Mouse (Mus musculus) heart, embryonic 10.5 days (tissue): ENCODE results near the gene Uba7. TPM values are rescaled to one million over a fixed set of nuclear protein-coding genes. Genes with fewer than 3 reads are reported as not detected.

Experiments
- DNase-seq: peaks from one replicate; pipeline ENCODE4 v3.0.0-alpha.2; 2017; ENCODE audit warnings: low spot score
- H3K27ac ChIP-seq: fragments of 300-500 bp; sonication (generic); 2 replicates; pipeline ENCODE4 v1.5.1; 2016; ENCODE audit warnings: mild to moderate bottlenecking
- H3K27me3 ChIP-seq: fragments of 300-500 bp; sonication (generic); 2 replicates; pipeline ENCODE4 v1.6.1; 2016; ENCODE audit warnings: mild to moderate bottlenecking; ENCODE audit not compliant: poor library complexity, insufficient read depth, severe bottlenecking
- H3K36me3 ChIP-seq: fragments of 300-500 bp; sonication (generic); 2 replicates; pipeline ENCODE4 v1.6.1; 2016; ENCODE audit warnings: mild to moderate bottlenecking, moderate library complexity
- H3K4me1 ChIP-seq: fragments of 300-500 bp; sonication (generic); 2 replicates; pipeline ENCODE4 v1.6.1; 2016; ENCODE audit warnings: mild to moderate bottlenecking
- H3K4me3 ChIP-seq: fragments of 300-500 bp; sonication (generic); 2 replicates; pipeline ENCODE4 v1.5.1; 2016; ENCODE audit warnings: mild to moderate bottlenecking, moderate library complexity
- H3K9me3 ChIP-seq: fragments of 300-500 bp; sonication (generic); 2 replicates; pipeline ENCODE4 v1.6.1; 2016; ENCODE audit warnings: mild to moderate bottlenecking, moderate library complexity
- WGBS: fragments of 180-500 bp; shearing (Covaris S2); methylation state at CpG from one replicate; pipeline ENCODE4 v1.1.7; 2016; 5-methylcytosine and 5-hydroxymethylcytosine counted together
- polyA plus RNA-seq: library from polyadenylated mRNA; unstranded; fragments of >200 nt; fragmentation: Nextera tagmentation; extraction: Ambion mirVana; gene quantifications from 2 replicates; pipeline ENCODE4 v1.2.1, GENCODE M21; 2016

The Uba7 gene
- polyA plus RNA-seq, 1 experiment from 2014 or later, result 29.4 TPM

DNA sequence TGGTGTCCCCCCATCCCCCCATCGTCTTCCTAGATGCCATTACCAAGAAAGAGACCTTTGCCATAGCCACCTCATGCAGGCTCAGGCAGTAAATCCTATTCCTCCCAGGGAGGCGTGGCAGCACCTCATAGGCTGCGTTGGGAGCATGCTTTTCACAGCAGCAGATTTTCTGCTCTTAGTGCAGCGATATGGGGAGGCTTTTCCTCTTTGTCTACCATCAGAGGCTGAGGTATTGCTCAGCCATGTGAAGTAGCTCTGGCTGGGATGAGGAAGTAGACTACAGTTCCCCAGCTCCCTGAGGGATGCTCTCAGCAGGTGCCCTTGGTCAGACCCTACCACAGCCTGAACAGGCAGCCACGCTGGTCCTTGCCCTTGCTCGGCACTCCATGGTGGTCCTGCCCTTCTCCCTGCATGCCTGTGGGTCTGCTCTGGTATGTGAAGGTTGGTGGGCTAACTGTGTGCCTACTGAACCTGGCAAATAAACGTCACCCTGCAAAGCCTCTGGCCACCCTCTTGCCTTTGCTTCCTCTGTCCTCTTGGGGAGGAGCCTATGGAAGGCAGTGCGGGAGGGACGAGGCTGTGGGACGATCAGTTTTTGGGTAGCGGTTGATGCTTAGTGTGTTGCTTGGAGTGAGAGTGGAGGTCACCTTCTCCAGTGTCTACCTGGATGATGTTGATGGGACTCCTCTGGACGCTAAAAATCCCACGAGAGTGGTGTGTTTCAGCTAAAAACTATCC is 26.0 kb upstream of the Uba7 start:
- H3K36me3 ChIP-seq, result no peaks in the 10 kb centered on the region
- H3K27ac ChIP-seq, result no peak overlapping the region
- DNase-seq, result no peak
- peaks cover 20% of the 10 kb centered on the region for H3K4me1 ChIP-seq
- 0 out of 2 replicates have a peak overlapping the region, but pooled peaks have one; percentile 72 for H3K4me3 ChIP-seq
- H3K27me3 ChIP-seq, result peaks cover 13% of the 10 kb centered on the region; the same call in 1 of the 2 replicates
- WGBS, result 78% methylated on average over 13 of the region's 13 CpGs
- no peaks in the 10 kb centered on the region for H3K9me3 ChIP-seq

DNA sequence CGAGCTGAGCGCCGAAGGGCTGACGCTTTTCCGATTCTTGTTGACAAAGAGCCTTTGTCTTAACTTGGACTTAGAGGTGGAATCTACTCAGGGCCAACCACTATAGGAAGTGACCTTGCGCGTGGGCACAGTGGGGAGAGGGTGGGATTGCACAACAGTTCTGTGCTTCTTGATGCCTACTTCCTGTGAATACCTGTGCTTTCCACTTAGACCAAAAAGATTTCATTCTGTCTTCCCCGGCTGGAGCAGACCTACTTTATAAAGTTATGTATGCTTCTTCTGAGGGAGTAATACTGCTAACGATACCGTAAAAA is 25.4 kb upstream of the Uba7 start, which contains the start of gene Traip:
Gene Traip (plus strand): TSS at position 215 of the 314 bp plus-strand sequence.
- no peak for DNase-seq
- Histone ChIP-seq H3K4me3 (peak within 1 kb of the TSS; percentile 72), H3K4me1 (peaks cover 20% of the 10 kb centered on the region), H3K36me3 (no peaks in the 10 kb centered on the region), H3K27me3 (peaks cover 13% of the 10 kb centered on the region; the same call in 1 of the 2 replicates), H3K27ac (peak within 1 kb of the TSS; percentile 87), H3K9me3 (no peaks in the 10 kb centered on the region)
- 89% methylated on average over 10 of the region's 10 CpGs for WGBS

DNA sequence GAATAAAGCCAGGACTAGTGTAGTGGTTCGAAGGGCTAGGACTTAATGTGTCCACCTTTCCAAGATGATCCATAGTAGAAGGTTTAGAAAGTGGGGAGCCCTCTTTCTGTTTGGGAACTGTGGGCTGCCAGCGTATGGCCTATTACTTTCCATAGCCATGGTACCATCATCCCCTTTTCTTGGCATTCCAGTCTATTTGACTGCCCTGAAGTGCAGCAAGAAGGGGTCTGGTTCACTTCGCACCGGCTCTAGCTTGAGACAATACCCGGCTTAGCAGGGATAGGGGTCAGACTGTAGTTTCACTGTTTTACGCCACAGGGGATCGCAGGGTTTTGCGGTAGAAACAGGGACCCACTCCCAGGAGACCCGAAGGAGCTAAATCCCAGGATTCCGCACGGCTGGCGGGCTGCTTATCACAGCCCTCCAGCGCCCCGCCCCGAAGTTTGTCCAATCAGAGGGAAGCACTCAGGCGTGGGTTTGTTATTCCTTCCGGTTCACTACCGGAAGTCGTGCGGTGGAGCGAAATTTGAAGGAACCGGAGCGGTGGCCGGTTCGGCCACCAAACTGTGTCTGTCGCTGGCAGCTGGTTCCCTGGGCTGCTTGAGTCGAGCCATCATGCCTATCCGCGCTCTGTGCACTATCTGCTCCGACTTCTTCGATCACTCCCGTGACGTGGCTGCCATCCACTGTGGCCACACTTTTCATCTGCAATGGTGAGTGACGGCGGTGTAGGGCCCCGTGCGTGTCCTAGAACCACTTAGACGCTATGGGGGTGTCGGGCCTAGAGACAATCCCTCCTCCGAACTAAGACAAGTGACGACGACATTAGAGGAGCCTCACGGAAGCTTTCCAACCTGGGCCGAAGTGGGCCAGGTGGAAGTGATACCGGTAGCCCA is 24.6 kb upstream of the Uba7 start:
- peak overlapping the region; percentile 72 for H3K4me3 ChIP-seq
- H3K36me3 ChIP-seq, result no peaks in the 10 kb centered on the region
- 18% methylated on average over 45 of the region's 45 CpGs for WGBS
- peak; percentile 98 for DNase-seq
- peaks cover 13% of the 10 kb centered on the region; the same call in 1 of the 2 replicates for H3K27me3 ChIP-seq
- peaks cover 26% of the 10 kb centered on the region for H3K4me1 ChIP-seq
- H3K27ac ChIP-seq, result peak overlapping the region; percentile 87
- no peaks in the 10 kb centered on the region for H3K9me3 ChIP-seq

DNA sequence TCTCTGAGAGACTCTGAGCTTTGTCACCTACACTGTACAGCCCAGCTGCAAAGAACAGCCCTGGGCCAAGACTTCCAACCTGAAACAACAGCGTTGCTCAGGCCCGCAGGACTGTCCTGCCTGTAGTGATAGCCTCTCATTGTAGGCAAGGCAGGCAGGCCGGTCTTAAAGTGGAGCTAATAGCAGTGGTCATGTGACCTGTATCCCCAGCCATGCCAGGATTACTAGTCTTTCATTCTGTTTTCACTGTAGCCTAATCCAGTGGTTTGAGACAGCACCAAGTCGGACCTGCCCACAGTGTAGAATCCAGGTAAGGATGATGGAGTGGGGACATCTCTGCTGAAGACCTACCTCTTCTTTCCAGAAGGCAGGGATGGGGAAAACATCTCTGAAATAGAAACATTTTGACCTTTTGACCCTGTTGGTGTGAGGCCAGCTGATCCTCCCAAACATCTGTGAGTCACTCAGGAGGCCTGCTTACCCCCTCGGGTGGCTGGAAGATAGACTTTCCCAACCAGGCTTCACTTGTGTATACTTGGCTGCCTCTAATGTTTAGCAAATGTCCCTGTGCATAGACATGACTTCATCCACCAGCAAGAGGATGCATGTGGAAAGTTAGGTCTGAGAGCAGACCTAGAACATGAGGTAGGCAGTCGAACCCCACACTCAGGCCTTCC is 19.6 kb upstream of the Uba7 start:
- DNase-seq, result no peak
- Histone ChIP-seq H3K4me3 (no peak overlapping the region), H3K27ac (no peak overlapping the region), H3K27me3 (no peaks in the 10 kb centered on the region), H3K4me1 (peaks cover 16% of the 10 kb centered on the region), H3K36me3 (peaks cover 43% of the 10 kb centered on the region), H3K9me3 (no peaks in the 10 kb centered on the region)
- WGBS, result 72% methylated on average over 6 of the region's 6 CpGs

DNA sequence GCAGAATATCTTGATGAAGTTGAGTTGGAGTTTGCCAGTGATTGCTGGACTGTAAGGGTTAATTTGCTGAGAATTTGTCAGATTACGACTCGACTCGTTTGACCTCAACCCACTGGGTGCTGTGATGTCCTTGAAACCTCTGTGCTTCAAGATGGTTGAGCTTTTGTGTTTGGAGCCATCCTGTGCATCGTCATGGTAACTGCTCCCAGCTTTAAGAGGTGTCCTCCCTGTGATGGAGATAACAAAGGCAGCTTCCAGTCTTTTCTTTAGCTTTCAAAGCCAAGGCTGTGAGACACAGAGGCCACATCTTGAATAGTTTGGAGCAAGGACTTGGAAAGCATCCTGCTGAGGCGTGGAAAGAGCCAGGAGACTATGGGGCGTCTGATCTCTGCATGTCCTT is 18.2 kb upstream of the Uba7 start:
- Histone ChIP-seq H3K9me3 (no peaks in the 10 kb centered on the region), H3K4me1 (peaks cover 10% of the 10 kb centered on the region), H3K27me3 (no peaks in the 10 kb centered on the region), H3K27ac (no peak overlapping the region), H3K36me3 (peaks cover 55% of the 10 kb centered on the region), H3K4me3 (no peak overlapping the region)
- no peak for DNase-seq
- WGBS, result 69% methylated on average over 6 of the region's 6 CpGs

DNA sequence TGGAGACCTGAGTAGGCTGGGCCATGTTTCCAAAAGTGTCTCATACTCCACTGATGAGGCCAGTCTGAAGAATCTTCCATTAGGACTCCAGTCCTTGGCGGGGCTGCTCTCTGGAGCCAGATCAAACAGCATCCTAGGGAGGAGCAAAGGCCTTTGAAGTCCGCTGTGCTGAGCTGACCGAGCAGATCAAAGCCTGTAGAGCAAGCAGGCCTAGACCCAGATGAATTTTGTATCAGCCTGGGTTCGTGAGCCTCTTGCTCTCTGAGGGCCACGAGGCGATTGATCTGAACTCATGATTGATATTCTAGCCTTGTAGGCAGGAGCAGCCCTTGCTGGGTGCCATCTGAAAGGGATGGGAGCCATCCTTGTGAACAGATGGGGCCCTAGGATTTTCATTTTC is 15.4 kb upstream of the Uba7 start:
- 73% methylated on average over 6 of the region's 6 CpGs for WGBS
- Histone ChIP-seq H3K27me3 (no peaks in the 10 kb centered on the region), H3K4me1 (peaks cover 20% of the 10 kb centered on the region), H3K4me3 (no peak overlapping the region), H3K36me3 (peaks cover 79% of the 10 kb centered on the region), H3K9me3 (no peaks in the 10 kb centered on the region), H3K27ac (no peak overlapping the region)
- DNase-seq, result no peak

DNA sequence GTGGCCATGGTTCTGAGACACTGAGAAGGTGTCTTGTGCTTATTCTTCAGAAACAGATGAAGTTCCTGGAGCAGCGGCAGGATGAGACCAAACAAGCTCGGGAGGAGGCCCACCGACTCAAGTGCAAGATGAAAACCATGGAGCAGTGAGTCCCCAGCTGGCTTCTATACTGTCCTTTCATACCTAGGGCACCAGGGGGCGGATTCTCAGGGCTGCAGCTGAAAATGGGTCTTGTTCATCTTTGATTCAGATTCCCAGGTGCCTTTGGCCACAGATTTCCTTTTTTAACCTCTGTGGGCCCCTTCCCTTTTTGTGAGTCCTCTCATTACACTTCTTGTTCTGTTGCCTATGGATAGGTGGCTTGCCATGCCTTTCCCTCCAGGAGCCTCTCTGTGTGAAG is 14.4 kb upstream of the Uba7 start:
- Histone ChIP-seq H3K27ac (no peak overlapping the region), H3K27me3 (no peaks in the 10 kb centered on the region), H3K36me3 (peaks cover 81% of the 10 kb centered on the region), H3K4me3 (no peak overlapping the region), H3K9me3 (no peaks in the 10 kb centered on the region), H3K4me1 (peaks cover 13% of the 10 kb centered on the region)
- WGBS, result 76% methylated on average over 4 of the region's 4 CpGs
- DNase-seq, result no peak

DNA sequence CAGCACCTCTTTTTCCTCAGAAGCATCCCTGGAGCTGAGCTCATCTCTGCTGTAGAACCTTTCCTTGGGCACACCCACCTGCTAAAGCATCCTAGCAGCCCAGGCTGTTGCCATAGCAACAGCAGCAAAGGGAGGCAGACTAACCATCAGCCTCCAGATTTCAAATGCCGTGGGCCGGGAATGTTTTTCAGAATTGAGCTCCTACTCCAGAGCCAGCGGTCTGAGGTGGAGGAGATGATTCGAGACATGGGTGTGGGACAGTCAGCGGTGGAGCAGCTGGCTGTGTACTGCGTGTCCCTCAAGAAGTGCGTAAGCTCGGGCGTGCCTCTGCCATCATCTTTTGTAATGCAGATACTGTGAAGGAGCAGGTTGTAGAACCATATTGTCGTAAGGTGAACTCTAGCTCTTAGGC is 13.9 kb upstream of the Uba7 start:
- H3K27ac ChIP-seq, result 0 out of 2 replicates have a peak overlapping the region, but pooled peaks have one; percentile 0
- H3K4me1 ChIP-seq, result peaks cover 13% of the 10 kb centered on the region
- 91% methylated on average over 10 of the region's 10 CpGs for WGBS
- no peak overlapping the region for H3K4me3 ChIP-seq
- DNase-seq, result no peak
- no peaks in the 10 kb centered on the region for H3K27me3 ChIP-seq
- H3K36me3 ChIP-seq, result peaks cover 77% of the 10 kb centered on the region
- H3K9me3 ChIP-seq, result no peaks in the 10 kb centered on the region

DNA sequence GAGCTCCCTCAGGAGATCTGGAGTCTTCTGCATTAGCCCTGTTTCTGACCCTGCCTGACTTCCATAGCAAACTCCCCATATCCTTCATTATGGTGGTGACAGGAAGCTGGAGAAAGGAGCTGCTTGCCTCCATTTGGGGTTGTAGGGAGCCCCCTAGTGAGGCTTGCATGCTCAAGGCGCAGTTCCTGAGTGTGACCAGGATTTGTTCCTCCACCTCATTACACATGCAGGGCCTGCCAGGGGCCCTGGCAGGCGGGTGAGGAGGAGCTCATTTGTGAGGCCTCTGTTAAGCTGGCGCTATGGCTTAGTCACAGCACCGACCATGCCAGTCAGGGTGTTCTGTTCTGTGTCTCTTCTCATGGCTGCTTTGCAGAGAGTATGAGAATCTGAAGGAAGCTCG is 13.4 kb upstream of the Uba7 start:
- peaks cover 17% of the 10 kb centered on the region for H3K4me1 ChIP-seq
- H3K27ac ChIP-seq, result peak overlapping the region; percentile 0; the same call in 1 of the 2 replicates
- H3K4me3 ChIP-seq, result no peak overlapping the region
- H3K36me3 ChIP-seq, result peaks cover 76% of the 10 kb centered on the region
- no peak for DNase-seq
- 60% methylated on average over 5 of the region's 5 CpGs for WGBS
- H3K27me3 ChIP-seq, result no peaks in the 10 kb centered on the region
- H3K9me3 ChIP-seq, result no peaks in the 10 kb centered on the region

DNA sequence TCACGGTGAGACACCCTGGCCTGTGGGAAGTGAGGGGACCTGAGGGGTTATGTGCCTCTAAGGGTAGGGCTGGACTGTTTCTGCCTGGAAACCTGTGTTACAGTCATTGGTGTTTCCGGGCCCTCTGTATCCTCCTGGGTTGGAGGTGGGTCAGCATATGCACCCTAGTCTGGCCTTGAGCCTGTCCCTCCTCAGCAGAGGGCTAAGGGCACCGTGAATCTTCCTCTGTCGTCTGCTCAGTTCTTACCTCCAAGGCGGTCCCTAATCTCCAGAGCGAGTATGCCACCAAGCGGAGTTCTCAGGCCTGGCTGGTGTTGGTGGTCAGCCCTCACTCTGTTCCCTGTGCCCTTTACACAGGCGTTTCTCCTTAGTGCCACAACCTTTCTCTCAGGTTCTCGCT is 12.4 kb upstream of the Uba7 start:
- Histone ChIP-seq H3K4me3 (no peak overlapping the region), H3K4me1 (peaks cover 17% of the 10 kb centered on the region), H3K9me3 (no peaks in the 10 kb centered on the region), H3K27ac (0 out of 2 replicates have a peak overlapping the region, but pooled peaks have one; percentile 3), H3K27me3 (no peaks in the 10 kb centered on the region), H3K36me3 (peaks cover 70% of the 10 kb centered on the region)
- WGBS, result 91% methylated on average over 9 of the region's 9 CpGs
- DNase-seq, result no peak

DNA sequence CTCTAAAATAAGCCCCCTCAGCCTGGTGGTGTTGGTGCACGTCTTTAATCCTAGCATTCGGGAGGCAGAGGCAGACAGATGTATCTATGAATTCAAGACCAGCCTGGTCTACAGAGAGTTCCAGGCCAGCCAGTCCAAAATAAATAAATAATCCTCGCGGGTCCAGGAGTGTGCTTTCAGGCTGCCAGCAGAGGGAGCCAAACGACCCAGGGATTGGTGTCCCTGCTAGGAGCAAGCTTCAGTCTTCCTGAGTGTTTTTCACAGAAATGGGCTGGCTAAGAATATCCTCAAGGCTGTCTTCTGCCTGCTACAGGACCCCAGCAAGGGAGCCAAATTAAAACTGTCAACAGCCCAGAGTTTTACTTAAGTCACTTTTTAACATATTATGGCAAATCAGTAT is 11.6 kb upstream of the Uba7 start:
- no peak overlapping the region for H3K4me3 ChIP-seq
- peaks cover 17% of the 10 kb centered on the region for H3K4me1 ChIP-seq
- peak; percentile 94 for DNase-seq
- peaks cover 73% of the 10 kb centered on the region for H3K36me3 ChIP-seq
- no peaks in the 10 kb centered on the region for H3K27me3 ChIP-seq
- WGBS, result 21% methylated on average over 5 of the region's 5 CpGs
- H3K9me3 ChIP-seq, result no peaks in the 10 kb centered on the region
- peak overlapping the region; percentile 67; the same call in 1 of the 2 replicates for H3K27ac ChIP-seq

DNA sequence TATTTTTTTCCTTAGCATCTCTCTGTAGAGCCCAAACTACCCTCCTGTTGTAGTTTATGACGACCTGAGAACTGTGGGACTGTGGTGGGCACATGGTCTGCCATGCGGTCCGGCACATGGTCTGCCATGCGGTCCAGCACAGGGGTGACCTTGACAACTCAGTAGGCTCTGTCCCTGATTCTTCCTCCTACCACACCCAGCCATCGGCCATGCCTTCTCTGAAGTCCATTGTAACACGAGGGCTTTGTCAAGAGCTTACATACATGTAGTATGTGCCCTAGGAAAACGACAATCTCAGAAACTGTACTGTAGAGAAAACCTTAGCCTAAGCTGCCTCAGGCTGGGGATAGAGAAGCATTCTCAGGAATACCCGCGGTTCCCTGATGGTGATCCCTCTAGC is 10.6 kb upstream of the Uba7 start:
- 88% methylated on average over 9 of the region's 9 CpGs for WGBS
- no peak for DNase-seq
- Histone ChIP-seq H3K27me3 (no peaks in the 10 kb centered on the region), H3K27ac (peak overlapping the region; percentile 67), H3K9me3 (no peaks in the 10 kb centered on the region), H3K36me3 (peaks cover 71% of the 10 kb centered on the region), H3K4me3 (no peak overlapping the region), H3K4me1 (peaks cover 17% of the 10 kb centered on the region)
